Comparison of ENCODE assay signal across 9 mouse cellular contexts in genomic region chr1:168291643-168292040, GRCm38 (mm10).
DNase-seq lines count a peak whose midpoint lies in the region; ATAC-seq lines count a peak whose summit lies in the region.
"Had no signal": no experiment of that assay in that cellular context is flagged by ENCODE, and none has a peak within 500 bp of the region (broad histone marks: within the 10 kb centered on the region; RNA-seq: fewer than 3 reads in every experiment).

No protein-coding gene starts in this region.

- intact Hi-C loops in heart, postnatal 14 days (cut with DNase I): no loop called here

- no peak overlapping the region for H3K4me2 ChIP-seq in liver, embryonic 13.5 days
- H3K4me2 ChIP-seq in hindbrain, embryonic 16.5 days (ENCODE audit: low read length): 0 out of 2 replicates have a peak overlapping the region, but pooled peaks have one; percentile 6
- peak overlapping the region; percentile 17; the same call in 1 of the 2 replicates for H3K4me2 ChIP-seq in neural tube, embryonic 15.5 days

- no peak for DNase-seq in heart, embryonic 10.5 days (ENCODE audit: low spot score)
- no peak for DNase-seq in heart, postnatal 14 days
- no peak for DNase-seq in liver, embryonic 13.5 days
- DNase-seq in liver: no peak
- no peak for DNase-seq in layer of hippocampus, postnatal 14 days (ENCODE audit: low spot score in 2 of 2)
- DNase-seq in ovary, postnatal 14 days (ENCODE audit: low spot score): no peak

- H3K27ac ChIP-seq in heart, embryonic 10.5 days: peak overlapping the region; percentile 87
- H3K27ac ChIP-seq in liver, embryonic 13.5 days: peak overlapping the region; percentile 56; the same call in 1 of the 2 replicates
- H3K27ac ChIP-seq in hindbrain, embryonic 16.5 days (ENCODE audit: low read depth, low read length): 0 out of 2 replicates have a peak overlapping the region, but pooled peaks have one; percentile 55
- H3K27ac ChIP-seq in neural tube, embryonic 15.5 days (replicated peaks): peak overlapping the region; percentile 67

- no peaks in the 10 kb centered on the region for H3K9me3 ChIP-seq in heart, embryonic 10.5 days
- no peaks in the 10 kb centered on the region for H3K9me3 ChIP-seq in liver, embryonic 13.5 days (replicated peaks)
- no peaks in the 10 kb centered on the region for H3K9me3 ChIP-seq in hindbrain, embryonic 16.5 days (ENCODE audit: control insufficient read depth, low read length)
- H3K9me3 ChIP-seq in neural tube, embryonic 15.5 days (replicated peaks): no peaks in the 10 kb centered on the region

- H3K27me3 ChIP-seq in heart, embryonic 10.5 days (ENCODE audit: insufficient read depth, poor library complexity, severe bottlenecking): no peaks in the 10 kb centered on the region
- H3K27me3 ChIP-seq in liver, embryonic 13.5 days: no peaks in the 10 kb centered on the region
- H3K27me3 ChIP-seq in hindbrain, embryonic 16.5 days (replicated peaks; ENCODE audit: control insufficient read depth, insufficient read depth, low read length): no peaks in the 10 kb centered on the region
- H3K27me3 ChIP-seq in neural tube, embryonic 15.5 days (replicated peaks): no peaks in the 10 kb centered on the region

- no peak overlapping the region for H3K4me3 ChIP-seq in heart, embryonic 10.5 days
- H3K4me3 ChIP-seq in liver, embryonic 13.5 days (replicated peaks): no peak overlapping the region
- H3K4me3 ChIP-seq in hindbrain, embryonic 16.5 days (ENCODE audit: low read length): no peak overlapping the region
- no peak overlapping the region for H3K4me3 ChIP-seq in neural tube, embryonic 15.5 days (replicated peaks)

- 90% methylated on average over 6 of the region's 6 CpGs for WGBS in heart, embryonic 10.5 days
- WGBS in liver, embryonic 13.5 days (ENCODE audit: insufficient replicate concordance): 79% methylated on average over 6 of the region's 6 CpGs
- 42% methylated on average over 6 of the region's 6 CpGs for WGBS in hindbrain, embryonic 16.5 days
- WGBS in neural tube, embryonic 15.5 days: 38% methylated on average over 6 of the region's 6 CpGs

- peaks cover 65% of the 10 kb centered on the region for H3K4me1 ChIP-seq in heart, embryonic 10.5 days
- peaks cover 77% of the 10 kb centered on the region for H3K4me1 ChIP-seq in liver, embryonic 13.5 days (replicated peaks)
- H3K4me1 ChIP-seq in hindbrain, embryonic 16.5 days (ENCODE audit: control insufficient read depth, insufficient read depth, low read depth, low read length): peaks cover 42% of the 10 kb centered on the region
- peaks cover 71% of the 10 kb centered on the region for H3K4me1 ChIP-seq in neural tube, embryonic 15.5 days

- 0 out of 2 replicates have a peak overlapping the region, but pooled peaks have one; percentile 5 for H3K9ac ChIP-seq in liver, embryonic 13.5 days
- H3K9ac ChIP-seq in hindbrain, embryonic 16.5 days (ENCODE audit: low read depth, low read length): no peak overlapping the region
- H3K9ac ChIP-seq in neural tube, embryonic 15.5 days (replicated peaks): no peak overlapping the region

- ATAC-seq in liver, embryonic 13.5 days (ENCODE audit: low read depth): no peak
- peak; percentile 20; the same call in 1 of the 2 replicates for ATAC-seq in hindbrain, embryonic 16.5 days
- ATAC-seq in neural tube, embryonic 15.5 days (ENCODE audit: low FRiP score): no peak
- ATAC-seq: intestine, postnatal 0 days had no signal

- 0 out of 2 replicates have a peak, but pooled peaks cover 5% of the 10 kb centered on the region for H3K36me3 ChIP-seq in heart, embryonic 10.5 days
- no peaks in the 10 kb centered on the region for H3K36me3 ChIP-seq in liver, embryonic 13.5 days
- no peaks in the 10 kb centered on the region for H3K36me3 ChIP-seq in hindbrain, embryonic 16.5 days (ENCODE audit: control insufficient read depth, insufficient read depth, low read length)
- no peaks in the 10 kb centered on the region for H3K36me3 ChIP-seq in neural tube, embryonic 15.5 days
